Mouse (Mus musculus) kidney, embryonic 14.5 days (tissue): ENCODE measurements at regions not wholly inside any gene's neighbourhood (a gene's known extent, or its start where the extent isn't known, plus 50 kb on each side); places are given as distances from the start of the nearest gene placed in this dataset.
A peak's percentile ranks its signal among the peaks of the same experiment; 100 is the strongest.

Experiments used
- ATAC-seq: fragments of 200-750 bp; cut with Nextera tagmentation; 2 replicates; pipeline ENCODE4 v1.8.0; 2017; ENCODE audit warnings: moderate number of reproducible peaks, mild to moderate bottlenecking, moderate TSS enrichment, moderate library complexity; ENCODE audit not compliant: low FRiP score, low TSS enrichment
- H3K27ac ChIP-seq: fragments of 300-500 bp; sonication (generic); 2 replicates; pipeline ENCODE4 v1.5.1; 2014; ENCODE audit warnings: low read depth, mild to moderate bottlenecking, low read length, moderate library complexity, mixed read lengths
- H3K27me3 ChIP-seq: fragments of 300-500 bp; sonication (generic); 2 replicates; pipeline ENCODE4 v1.6.1; 2014; ENCODE audit warnings: mild to moderate bottlenecking, low read length; ENCODE audit not compliant: control insufficient read depth, insufficient read depth
- H3K36me3 ChIP-seq: fragments of 300-500 bp; sonication (generic); 2 replicates; pipeline ENCODE4 v1.6.1; 2014; ENCODE audit warnings: low read length, mixed read lengths; ENCODE audit not compliant: control insufficient read depth, insufficient read depth
- H3K4me1 ChIP-seq: fragments of 300-500 bp; sonication (generic); 2 replicates; pipeline ENCODE4 v1.6.1; 2014; ENCODE audit warnings: low read length, mixed read lengths; ENCODE audit not compliant: control insufficient read depth, insufficient read depth
- H3K4me2 ChIP-seq: fragments of 300-500 bp; sonication (generic); replicated peaks from 2 replicates; pipeline ENCODE4 v1.6.1; 2014; ENCODE audit warnings: low read depth, mild to moderate bottlenecking, low read length
- H3K4me3 ChIP-seq: fragments of 300-500 bp; sonication (generic); 2 replicates; pipeline ENCODE4 v1.5.1; 2014; ENCODE audit warnings: mild to moderate bottlenecking, low read length
- H3K9ac ChIP-seq: fragments of 300-500 bp; sonication (generic); 2 replicates; pipeline ENCODE4 v1.6.1; 2014; ENCODE audit warnings: low read depth, mild to moderate bottlenecking, low read length, moderate library complexity
- H3K9me3 ChIP-seq: fragments of 300-500 bp; sonication (generic); 2 replicates; pipeline ENCODE4 v1.6.1; 2016; ENCODE audit warnings: low read length; ENCODE audit not compliant: control insufficient read depth
- WGBS: fragments of 180-500 bp; shearing (Covaris S2); extraction: QIAGEN DNeasy Blood & Tissue Kit; methylation state at CpG from one replicate; pipeline ENCODE4 v1.1.7; 2014; 5-methylcytosine and 5-hydroxymethylcytosine counted together

- Histone ChIP-seq H3K4me1 (no peaks in the 10 kb centered on the region), H3K4me3 (no peak overlapping the region), H3K9me3 (no peaks in the 10 kb centered on the region), H3K9ac (no peak overlapping the region), H3K36me3 (no peaks in the 10 kb centered on the region), H3K4me2 (no peak overlapping the region), H3K27ac (no peak overlapping the region), H3K27me3 (no peaks in the 10 kb centered on the region)
- 89% methylated on average over 5 of the region's 5 CpGs for WGBS
- ATAC-seq = no peak
Observed at GRCm38 (mm10) chr8:90725188-90725587, 92.0 kb downstream of the Gm19935 start.

GRCm38 (mm10) chr8:90716436-90716835 is 100.8 kb downstream of the Gm19935 start:
- Histone ChIP-seq H3K4me1 (no peaks in the 10 kb centered on the region), H3K4me3 (no peak overlapping the region), H3K9me3 (no peaks in the 10 kb centered on the region), H3K27ac (no peak overlapping the region), H3K9ac (no peak overlapping the region), H3K4me2 (no peak overlapping the region), H3K27me3 (no peaks in the 10 kb centered on the region), H3K36me3 (no peaks in the 10 kb centered on the region)
- 21% methylated on average over 3 of the region's 3 CpGs for WGBS
- ATAC-seq = no peak

- H3K9me3 ChIP-seq = no peaks in the 10 kb centered on the region
- no peaks in the 10 kb centered on the region for H3K36me3 ChIP-seq
Observed at GRCm38 (mm10) chr8:90708524-90708923, 108.7 kb downstream of the Gm19935 start.

GRCm38 (mm10) chr8:90692516-90692915 is 124.7 kb downstream of the Gm19935 start:
- no peaks in the 10 kb centered on the region for H3K36me3 ChIP-seq
- H3K4me1 ChIP-seq = no peaks in the 10 kb centered on the region
- H3K9ac ChIP-seq = no peak overlapping the region
- no peak overlapping the region for H3K4me3 ChIP-seq
- no peaks in the 10 kb centered on the region for H3K9me3 ChIP-seq
- WGBS = 95% methylated on average over 3 of the region's 3 CpGs
- no peak for ATAC-seq
- no peak overlapping the region for H3K27ac ChIP-seq
- no peak overlapping the region for H3K4me2 ChIP-seq
- H3K27me3 ChIP-seq = no peaks in the 10 kb centered on the region

More at GRCm38 (mm10) chr8:90708524-90708923, 108.7 kb downstream of the Gm19935 start:
- Histone ChIP-seq H3K27ac (no peak overlapping the region), H3K9ac (no peak overlapping the region), H3K4me2 (no peak overlapping the region), H3K4me3 (no peak overlapping the region), H3K27me3 (no peaks in the 10 kb centered on the region), H3K4me1 (no peaks in the 10 kb centered on the region)
- 23% methylated on average over 5 of the region's 5 CpGs for WGBS
- no peak for ATAC-seq

GRCm38 (mm10) chr8:90685076-90685475 is 132.1 kb downstream of the Gm19935 start:
- H3K9ac ChIP-seq = no peak overlapping the region
- no peaks in the 10 kb centered on the region for H3K27me3 ChIP-seq
- no peaks in the 10 kb centered on the region for H3K36me3 ChIP-seq
- H3K9me3 ChIP-seq = no peaks in the 10 kb centered on the region
- H3K4me3 ChIP-seq = no peak overlapping the region
- ATAC-seq = no peak
- 90% methylated on average over 2 of the region's 2 CpGs for WGBS
- no peaks in the 10 kb centered on the region for H3K4me1 ChIP-seq
- no peak overlapping the region for H3K27ac ChIP-seq
- H3K4me2 ChIP-seq = no peak overlapping the region

- Histone ChIP-seq H3K36me3 (no peaks in the 10 kb centered on the region), H3K9me3 (no peaks in the 10 kb centered on the region), H3K27ac (no peak overlapping the region), H3K9ac (no peak overlapping the region; the same call in 1 of the 2 replicates), H3K4me1 (no peaks in the 10 kb centered on the region), H3K27me3 (no peaks in the 10 kb centered on the region), H3K4me3 (peak overlapping the region; percentile 20), H3K4me2 (peak overlapping the region; percentile 52)
- no peak for ATAC-seq
- WGBS = 2% methylated on average over 14 of the region's 14 CpGs
Observed at GRCm38 (mm10) chr8:90670471-90671057, 146.6 kb downstream of the Gm19935 start.

- H3K27ac ChIP-seq = no peak overlapping the region
- H3K9me3 ChIP-seq = peaks cover 3% of the 10 kb centered on the region; the same call in 1 of the 2 replicates
- H3K9ac ChIP-seq = no peak overlapping the region
- WGBS = 50% methylated on average over 9 of the region's 9 CpGs
- H3K27me3 ChIP-seq = no peaks in the 10 kb centered on the region
- no peak overlapping the region for H3K4me2 ChIP-seq
- H3K4me1 ChIP-seq = no peaks in the 10 kb centered on the region
- ATAC-seq = no peak
- H3K36me3 ChIP-seq = no peaks in the 10 kb centered on the region
- H3K4me3 ChIP-seq = no peak overlapping the region
Observed at GRCm38 (mm10) chr8:90669396-90669795, 147.8 kb downstream of the Gm19935 start.

- Histone ChIP-seq H3K27me3 (no peaks in the 10 kb centered on the region), H3K4me2 (no peak overlapping the region), H3K4me3 (no peak overlapping the region), H3K9ac (no peak overlapping the region), H3K4me1 (no peaks in the 10 kb centered on the region), H3K36me3 (no peaks in the 10 kb centered on the region), H3K27ac (no peak overlapping the region), H3K9me3 (peaks cover 5% of the 10 kb centered on the region; the same call in 1 of the 2 replicates)
- no peak for ATAC-seq
- WGBS = 35% methylated on average over 3 of the region's 3 CpGs
Observed at GRCm38 (mm10) chr8:90659066-90659465, 158.1 kb downstream of the Gm19935 start.

- ATAC-seq = no peak
- H3K4me1 ChIP-seq = no peaks in the 10 kb centered on the region
- 37% methylated on average over 7 of the region's 7 CpGs for WGBS
- no peaks in the 10 kb centered on the region for H3K27me3 ChIP-seq
- H3K4me3 ChIP-seq = no peak overlapping the region
- H3K9me3 ChIP-seq = peaks cover 5% of the 10 kb centered on the region; the same call in 1 of the 2 replicates
- no peaks in the 10 kb centered on the region for H3K36me3 ChIP-seq
- H3K4me2 ChIP-seq = no peak overlapping the region
- no peak overlapping the region for H3K27ac ChIP-seq
- no peak overlapping the region for H3K9ac ChIP-seq
Observed at GRCm38 (mm10) chr8:90657641-90658051, 159.5 kb downstream of the Gm19935 start.
